Mouse (Mus musculus): ENCODE measurements around the gene Smyd5.

DNA sequence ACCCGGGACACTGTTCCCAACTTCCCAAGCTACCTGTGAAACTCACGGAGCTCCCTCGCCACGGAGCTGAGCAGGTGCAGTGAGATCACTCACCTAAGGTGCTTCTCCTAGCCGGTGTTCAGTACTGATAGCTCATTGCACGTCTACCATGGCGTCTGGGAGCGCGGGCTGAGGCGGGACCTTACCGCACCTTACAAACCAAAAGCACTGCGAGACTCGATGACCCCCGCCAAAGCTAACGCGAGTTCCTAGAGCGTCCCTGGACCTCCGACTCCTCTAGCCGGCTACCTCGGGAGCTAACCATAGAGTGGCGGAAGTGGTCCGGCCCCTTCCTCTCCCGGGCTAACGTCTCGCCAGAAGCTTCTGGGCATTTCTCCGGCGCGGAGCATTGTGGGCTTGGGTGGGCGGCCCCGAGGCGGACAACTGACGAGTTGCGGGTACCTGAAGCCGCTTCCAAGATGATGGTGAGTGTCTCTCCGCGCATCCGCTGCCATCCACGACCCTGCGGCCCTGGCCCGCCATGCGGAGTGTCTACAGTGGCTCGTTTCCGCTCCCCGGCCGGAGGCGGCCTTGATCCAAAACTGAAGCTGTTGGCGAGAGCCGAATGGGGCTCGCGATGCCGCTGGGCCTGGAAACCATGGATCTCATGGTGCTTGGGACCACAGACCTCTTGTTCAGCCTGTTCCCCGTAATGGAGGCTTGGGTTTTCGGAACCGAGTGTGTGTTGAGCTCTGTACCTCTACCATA, 20.0 kb downstream of the Smyd5 start, which contains the start of gene Pradc1:
- TF ChIP-seq CTCF (IDR thresholded peaks at IDR 0.05; ENCODE audit: extremely low read depth, insufficient read length, insufficient replicate concordance, low read depth, low read length), result no peak
- peak; percentile 64 for TF ChIP-seq POLR2A (IDR thresholded peaks at IDR 0.05; ENCODE audit: low read depth, low read length)

All from small intestine, adult 2 months (tissue).